Mouse (Mus musculus) kidney, embryonic 16.5 days (tissue): ENCODE measurements at regions not wholly inside any gene's neighbourhood (a gene's known extent, or its start where the extent isn't known, plus 50 kb on each side); places are given as distances from the start of the nearest gene placed in this dataset.

Experiments used
- ATAC-seq: fragments of 200-750 bp; cut with Nextera tagmentation; 2 replicates; pipeline ENCODE4 v1.8.0; 2017; ENCODE audit warnings: moderate TSS enrichment; ENCODE audit not compliant: low FRiP score, low TSS enrichment
- H3K27ac ChIP-seq: fragments of 300-500 bp; sonication (generic); 2 replicates; pipeline ENCODE4 v1.5.1; 2014; ENCODE audit warnings: low read length
- H3K27me3 ChIP-seq: fragments of 300-500 bp; sonication (generic); 2 replicates; pipeline ENCODE4 v1.6.1; 2014; ENCODE audit warnings: low read length, control low read depth, mixed read lengths; ENCODE audit not compliant: insufficient read depth
- H3K36me3 ChIP-seq: fragments of 300-500 bp; sonication (generic); 2 replicates; pipeline ENCODE4 v1.6.1; 2014; ENCODE audit warnings: low read length, control low read depth, mixed read lengths; ENCODE audit not compliant: insufficient read depth
- H3K4me1 ChIP-seq: fragments of 300-500 bp; sonication (generic); 2 replicates; pipeline ENCODE4 v1.6.1; 2014; ENCODE audit warnings: low read length, control low read depth, mixed read lengths; ENCODE audit not compliant: insufficient read depth
- H3K4me2 ChIP-seq: fragments of 300-500 bp; sonication (generic); replicated peaks from 2 replicates; pipeline ENCODE4 v1.6.1; 2014; ENCODE audit warnings: low read depth, low read length
- H3K4me3 ChIP-seq: fragments of 300-500 bp; sonication (generic); 2 replicates; pipeline ENCODE4 v1.5.1; 2014; ENCODE audit warnings: mild to moderate bottlenecking, low read length
- H3K9ac ChIP-seq: fragments of 300-500 bp; sonication (generic); replicated peaks from 2 replicates; pipeline ENCODE4 v1.6.1; 2014; ENCODE audit warnings: low read length
- H3K9me3 ChIP-seq: fragments of 300-500 bp; sonication (generic); 2 replicates; pipeline ENCODE4 v1.6.1; 2016; ENCODE audit warnings: low read length, control low read depth
- WGBS: fragments of 180-500 bp; shearing (Covaris S2); extraction: QIAGEN DNeasy Blood & Tissue Kit; methylation state at CpG from one replicate; pipeline ENCODE4 v1.1.7; 2014; 5-methylcytosine and 5-hydroxymethylcytosine counted together

- H3K36me3 ChIP-seq: no peaks in the 10 kb centered on the region
- ATAC-seq: no peak
- no peaks in the 10 kb centered on the region for H3K27me3 ChIP-seq
- 74% methylated on average over 5 of the region's 5 CpGs for WGBS
- no peaks in the 10 kb centered on the region for H3K9me3 ChIP-seq
- no peaks in the 10 kb centered on the region for H3K4me1 ChIP-seq
- H3K4me2 ChIP-seq: no peak overlapping the region
- H3K9ac ChIP-seq: no peak overlapping the region
- H3K27ac ChIP-seq: no peak overlapping the region
- H3K4me3 ChIP-seq: no peak overlapping the region
Measured at GRCm38 (mm10) chr12:52429935-52430334, 73.8 kb upstream of the Arhgap5 start.

- 85% methylated on average over 3 of the region's 3 CpGs for WGBS
- Histone ChIP-seq H3K9ac (no peak overlapping the region), H3K27me3 (no peaks in the 10 kb centered on the region), H3K27ac (no peak overlapping the region), H3K4me3 (no peak overlapping the region), H3K9me3 (no peaks in the 10 kb centered on the region), H3K4me2 (no peak overlapping the region), H3K4me1 (no peaks in the 10 kb centered on the region), H3K36me3 (no peaks in the 10 kb centered on the region)
- ATAC-seq: no peak
Measured at GRCm38 (mm10) chr12:52431933-52432332, 71.8 kb upstream of the Arhgap5 start.

DNA sequence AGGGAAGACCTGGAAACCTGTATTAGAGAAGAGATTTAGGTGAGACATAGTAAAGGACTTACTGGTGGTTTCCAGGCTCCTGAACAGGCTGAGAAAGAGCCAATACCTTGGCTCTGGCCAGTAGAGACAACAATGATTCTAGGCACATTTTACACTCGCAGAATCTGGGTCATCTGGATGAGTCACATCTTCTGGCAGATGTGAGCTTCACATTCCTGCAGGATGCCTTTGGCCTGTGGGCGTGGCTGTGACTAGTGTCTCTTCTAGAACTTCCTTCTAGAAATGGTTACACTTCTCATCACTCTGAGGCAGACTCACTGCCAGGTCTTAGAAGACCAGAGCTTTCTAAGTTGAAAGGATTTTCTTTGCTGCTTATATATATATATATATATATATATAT is 69.8 kb upstream of the Arhgap5 start:
- Histone ChIP-seq H3K4me1 (no peaks in the 10 kb centered on the region), H3K9ac (no peak overlapping the region), H3K9me3 (no peaks in the 10 kb centered on the region), H3K4me2 (no peak overlapping the region), H3K27me3 (no peaks in the 10 kb centered on the region), H3K36me3 (no peaks in the 10 kb centered on the region), H3K27ac (no peak overlapping the region), H3K4me3 (no peak overlapping the region)
- whole genome bisulfite sequencing: 78% methylated on average over 2 of the region's 2 CpGs
- no peak for ATAC-seq

DNA sequence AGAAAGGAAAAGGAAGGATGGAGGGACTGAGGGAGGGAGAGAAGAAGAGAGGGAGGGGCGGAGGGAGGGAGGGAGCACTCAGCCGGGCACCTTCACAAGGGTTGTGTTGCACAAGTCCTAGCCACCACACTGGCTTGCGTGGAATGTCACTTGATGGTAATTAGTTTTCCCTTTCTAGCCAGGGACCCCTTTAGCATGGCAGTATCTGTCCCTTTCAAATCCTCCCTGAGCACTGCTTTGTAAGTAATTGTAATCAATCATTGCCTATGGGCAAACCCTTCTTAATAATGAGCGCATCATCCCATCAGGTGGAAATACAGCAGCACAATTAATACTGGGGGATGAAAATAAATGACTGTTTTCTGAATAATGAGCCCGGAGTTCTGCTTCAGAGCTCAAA is 68.5 kb upstream of the Arhgap5 start:
- H3K4me2 ChIP-seq: peak overlapping the region; percentile 20
- no peaks in the 10 kb centered on the region for H3K27me3 ChIP-seq
- H3K27ac ChIP-seq: no peak overlapping the region
- no peak for ATAC-seq
- no peaks in the 10 kb centered on the region for H3K4me1 ChIP-seq
- no peak overlapping the region for H3K9ac ChIP-seq
- H3K9me3 ChIP-seq: no peaks in the 10 kb centered on the region
- no peak overlapping the region for H3K4me3 ChIP-seq
- no peaks in the 10 kb centered on the region for H3K36me3 ChIP-seq
- 64% methylated on average over 5 of the region's 5 CpGs for WGBS

- ATAC-seq: peak; percentile 77
- H3K4me2 ChIP-seq: peak overlapping the region; percentile 20
- 30% methylated on average over 16 of the region's 16 CpGs for WGBS
- no peak overlapping the region for H3K27ac ChIP-seq
- H3K9ac ChIP-seq: no peak overlapping the region
- no peaks in the 10 kb centered on the region for H3K27me3 ChIP-seq
- 0 out of 2 replicates have a peak, but pooled peaks cover 2% of the 10 kb centered on the region for H3K4me1 ChIP-seq
- H3K36me3 ChIP-seq: no peaks in the 10 kb centered on the region
- H3K4me3 ChIP-seq: no peak overlapping the region
- H3K9me3 ChIP-seq: no peaks in the 10 kb centered on the region
Measured at GRCm38 (mm10) chr12:52435795-52436211, 68.0 kb upstream of the Arhgap5 start.

DNA sequence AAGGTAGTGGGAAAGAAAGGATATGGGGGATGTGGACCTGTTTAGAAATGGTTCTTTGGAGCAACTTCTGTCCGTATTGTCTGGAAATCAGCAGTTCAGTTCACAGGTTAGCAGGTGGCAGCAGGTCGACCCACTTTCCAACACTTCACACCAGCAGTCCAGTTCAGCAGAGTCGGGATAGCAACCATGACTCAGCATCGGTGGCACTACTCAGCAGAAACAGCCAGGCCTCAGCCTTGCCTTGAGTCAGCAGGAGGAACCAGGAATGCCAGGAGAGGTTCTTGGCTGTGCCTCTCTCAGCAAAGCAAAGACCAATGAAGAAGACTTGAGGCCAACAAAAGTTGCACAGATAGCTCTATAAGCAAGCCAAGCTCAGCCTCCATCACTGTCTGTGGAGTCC is 66.8 kb upstream of the Arhgap5 start:
- H3K27me3 ChIP-seq: no peaks in the 10 kb centered on the region
- H3K4me3 ChIP-seq: no peak overlapping the region
- H3K4me2 ChIP-seq: no peak overlapping the region
- 0 out of 2 replicates have a peak, but pooled peaks cover 3% of the 10 kb centered on the region for H3K4me1 ChIP-seq
- H3K27ac ChIP-seq: no peak overlapping the region
- no peak for ATAC-seq
- no peaks in the 10 kb centered on the region for H3K36me3 ChIP-seq
- H3K9ac ChIP-seq: no peak overlapping the region
- no peaks in the 10 kb centered on the region for H3K9me3 ChIP-seq
- WGBS: 85% methylated on average over 4 of the region's 4 CpGs

- 0 out of 2 replicates have a peak, but pooled peaks cover 3% of the 10 kb centered on the region for H3K4me1 ChIP-seq
- no peak for ATAC-seq
- no peaks in the 10 kb centered on the region for H3K36me3 ChIP-seq
- no peaks in the 10 kb centered on the region for H3K27me3 ChIP-seq
- no peak overlapping the region for H3K9ac ChIP-seq
- no peaks in the 10 kb centered on the region for H3K9me3 ChIP-seq
- no peak overlapping the region for H3K4me3 ChIP-seq
- H3K27ac ChIP-seq: no peak overlapping the region
- 73% methylated on average over 1 of the region's 1 CpGs for WGBS
- H3K4me2 ChIP-seq: no peak overlapping the region
Measured at GRCm38 (mm10) chr12:52439241-52439640, 64.5 kb upstream of the Arhgap5 start.

DNA sequence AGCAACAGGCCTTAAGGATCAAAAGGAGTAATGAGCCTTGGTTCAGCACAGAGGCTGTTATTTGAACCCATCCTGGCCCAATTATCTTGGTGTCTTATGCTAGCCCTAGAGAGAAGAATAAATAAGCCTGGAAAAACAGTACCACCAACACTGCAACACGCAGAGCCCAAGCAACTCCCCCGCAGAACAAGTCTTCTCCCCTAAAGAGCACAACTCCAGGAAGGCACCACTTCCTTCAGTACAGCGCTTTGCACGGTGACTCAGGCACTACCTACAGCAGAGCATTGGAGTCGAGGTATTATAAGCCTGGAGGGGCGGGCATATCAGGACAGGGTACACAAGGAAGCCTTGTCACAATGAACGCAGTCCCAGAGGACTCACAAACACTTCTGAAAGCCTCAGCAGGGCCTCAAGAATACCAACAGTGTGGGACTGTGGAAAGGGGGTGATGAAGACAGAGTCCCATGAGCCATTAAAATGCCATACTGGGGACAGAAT is 62.9 kb upstream of the Arhgap5 start:
- Histone ChIP-seq H3K27me3 (no peaks in the 10 kb centered on the region), H3K4me3 (no peak overlapping the region), H3K4me2 (no peak overlapping the region), H3K9me3 (no peaks in the 10 kb centered on the region), H3K9ac (no peak overlapping the region), H3K4me1 (peaks cover 4% of the 10 kb centered on the region; the same call in 1 of the 2 replicates), H3K36me3 (no peaks in the 10 kb centered on the region), H3K27ac (no peak overlapping the region)
- 47% methylated on average over 7 of the region's 7 CpGs for WGBS
- ATAC-seq: peak; percentile 68

- 88% methylated on average over 5 of the region's 5 CpGs for WGBS
- no peaks in the 10 kb centered on the region for H3K9me3 ChIP-seq
- no peaks in the 10 kb centered on the region for H3K27me3 ChIP-seq
- H3K4me2 ChIP-seq: no peak overlapping the region
- H3K36me3 ChIP-seq: no peaks in the 10 kb centered on the region
- no peak for ATAC-seq
- H3K4me3 ChIP-seq: no peak overlapping the region
- H3K9ac ChIP-seq: no peak overlapping the region
- H3K4me1 ChIP-seq: peaks cover 11% of the 10 kb centered on the region; the same call in 1 of the 2 replicates
- H3K27ac ChIP-seq: no peak overlapping the region
Measured at GRCm38 (mm10) chr12:52442337-52442736, 61.4 kb upstream of the Arhgap5 start.

DNA sequence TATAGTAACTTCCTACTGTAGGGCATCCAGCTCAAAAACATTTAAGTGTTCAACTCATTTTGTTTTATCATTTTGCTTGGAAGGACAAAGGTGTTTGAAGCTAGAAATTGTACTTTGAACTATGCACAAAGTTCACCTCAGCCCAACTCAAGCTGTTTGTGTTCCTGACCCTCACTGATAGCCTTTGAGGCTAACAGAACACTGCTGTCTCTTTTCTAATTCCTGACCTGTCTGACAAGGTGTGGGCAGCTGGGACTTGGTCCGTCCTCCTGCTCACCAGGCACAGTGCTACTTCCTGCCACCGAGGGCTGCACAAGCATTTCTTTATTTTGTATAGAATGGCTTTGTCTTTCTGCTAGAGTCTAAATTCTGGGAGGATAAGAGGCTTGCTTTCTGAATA is 58.0 kb upstream of the Arhgap5 start:
- 40% methylated on average over 2 of the region's 2 CpGs for WGBS

More for the DNA sequence above, 58.0 kb upstream of the Arhgap5 start:
- peaks cover 19% of the 10 kb centered on the region; the same call in 1 of the 2 replicates for H3K4me1 ChIP-seq
- ATAC-seq: no peak
- no peak overlapping the region for H3K4me3 ChIP-seq
- H3K36me3 ChIP-seq: no peaks in the 10 kb centered on the region
- H3K4me2 ChIP-seq: no peak overlapping the region
- no peak overlapping the region for H3K9ac ChIP-seq
- no peaks in the 10 kb centered on the region for H3K27me3 ChIP-seq
- peak overlapping the region; percentile 85 for H3K27ac ChIP-seq
- H3K9me3 ChIP-seq: no peaks in the 10 kb centered on the region
